Mouse (Mus musculus): ENCODE results near the gene 3110082I17Rik.

The 3110082I17Rik gene

GRCm38 (mm10) chr5:139332590-139333272 is 127.6 kb downstream of the 3110082I17Rik start:
- intact Hi-C loops (cut with DNase I): loop anchor here (2.0 kb wide), 1 partner anchor 22 kb away; no protein-coding TSS in a partner anchor

GRCm38 (mm10) chr5:139331742-139332141 is 128.6 kb downstream of the 3110082I17Rik start:
- intact Hi-C loops (cut with DNase I): loop anchor here (2.0 kb wide), 1 partner anchor 23 kb away; no protein-coding TSS in a partner anchor

DNA sequence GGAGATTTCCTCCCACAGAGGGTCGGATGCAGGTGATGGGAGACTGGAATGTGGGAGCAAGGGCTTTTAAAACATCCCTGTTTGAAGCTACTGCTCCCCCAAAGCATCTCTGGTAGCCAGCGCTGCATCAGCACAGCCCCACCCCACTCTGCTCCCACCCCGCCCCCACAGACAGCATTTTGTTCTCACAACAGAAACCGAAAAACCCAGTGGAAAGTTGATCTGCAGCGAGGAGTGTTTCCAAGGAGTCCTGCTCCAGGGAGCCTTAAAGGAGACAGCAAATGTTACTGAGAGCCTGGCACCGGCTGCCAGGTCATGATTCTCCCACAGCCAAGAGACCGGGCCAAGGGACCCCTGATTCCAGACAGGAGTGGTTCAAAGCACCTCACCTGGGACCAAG is 129.6 kb downstream of the 3110082I17Rik start:
- intact Hi-C loops (cut with DNase I): no loop called here

- intact Hi-C loops (cut with DNase I): loop anchor here (10.0 kb wide), 1 partner anchor 483 kb away; no protein-coding TSS in a partner anchor
Observed at GRCm38 (mm10) chr5:139327634-139328020, 132.7 kb downstream of the 3110082I17Rik start.

DNA sequence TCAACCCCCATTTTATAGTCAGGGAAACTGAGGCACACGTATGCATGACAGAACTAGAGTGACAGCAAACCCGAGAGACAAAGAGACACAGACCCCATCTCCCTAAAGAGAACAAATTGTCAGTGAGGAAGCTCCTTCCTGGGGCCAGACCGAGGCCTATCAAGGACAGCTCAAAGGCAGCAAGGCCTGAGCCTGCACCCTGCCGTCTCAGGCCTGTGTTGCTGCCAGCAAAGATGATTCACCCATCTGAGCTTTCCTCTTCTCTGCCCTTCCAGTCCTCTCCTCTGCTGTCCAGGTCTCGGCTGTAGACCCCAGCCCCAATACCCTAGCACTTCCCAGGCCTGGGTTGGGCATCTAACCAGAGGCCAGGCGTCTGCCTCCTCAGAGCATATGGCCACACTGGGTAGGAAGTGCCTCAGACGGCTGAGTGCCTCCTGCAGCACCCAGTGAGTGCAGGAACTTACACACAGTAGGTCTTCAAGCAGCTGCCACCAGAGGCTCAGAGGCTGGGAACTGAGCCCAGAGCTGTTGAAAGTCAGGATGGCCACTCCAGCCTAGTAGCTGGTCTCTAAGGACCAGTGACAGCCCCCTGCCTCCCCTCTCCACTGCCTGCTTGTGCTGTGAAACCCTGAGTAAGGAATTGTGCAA is 133.2 kb downstream of the 3110082I17Rik start:
- intact Hi-C loops (cut with DNase I): loop anchor here (10.0 kb wide), 1 partner anchor 482 kb away; no protein-coding TSS in a partner anchor

DNA sequence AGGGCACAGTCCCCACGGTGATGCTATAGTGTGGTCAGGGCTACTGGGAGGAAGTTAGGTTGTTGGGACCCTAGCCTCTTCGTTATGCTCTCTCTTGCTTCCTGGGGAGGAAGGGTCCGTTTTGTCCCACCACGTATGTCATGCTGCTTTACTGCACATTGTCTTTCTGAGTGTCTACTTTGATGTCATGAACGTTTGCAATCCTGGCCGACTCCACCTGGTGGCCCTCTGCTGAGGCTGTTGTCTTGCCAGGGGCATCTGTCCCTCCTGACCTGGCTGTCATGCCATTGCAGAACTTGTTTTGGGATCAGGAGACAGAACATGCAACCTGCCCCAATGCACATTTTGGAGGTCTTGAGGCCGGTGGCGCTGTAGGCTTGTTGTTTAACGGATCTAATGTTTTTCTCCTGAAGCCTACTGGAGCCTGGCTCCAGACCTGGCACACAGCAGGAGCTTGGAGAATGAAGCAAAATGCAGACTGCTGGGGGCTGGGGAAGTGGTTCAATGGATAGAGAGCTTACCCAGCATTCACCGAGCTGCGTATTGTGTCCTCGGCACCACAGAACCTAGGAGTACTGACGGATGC is 134.1 kb downstream of the 3110082I17Rik start:
- intact Hi-C loops (cut with DNase I): loop anchor here (10.0 kb wide), 1 partner anchor 481 kb away; no protein-coding TSS in a partner anchor

- intact Hi-C loops (cut with DNase I): loop anchor here (1.0 to 10.0 kb wide), 2 partner anchors 43 to 481 kb away; no protein-coding TSS in a partner anchor
Observed at GRCm38 (mm10) chr5:139325395-139325966, 134.8 kb downstream of the 3110082I17Rik start, which contains the start of gene Adap1. Gene Adap1, minus strand, starts transcription at chr5:139325622.

GRCm38 (mm10) chr5:139324691-139325394 is 135.5 kb downstream of the 3110082I17Rik start:
- intact Hi-C loops (cut with DNase I): loop anchor here (1.0 to 10.0 kb wide), 2 partner anchors 43 to 480 kb away; no protein-coding TSS in a partner anchor

GRCm38 (mm10) chr5:139324045-139324491 is 136.3 kb downstream of the 3110082I17Rik start:
- intact Hi-C loops (cut with DNase I): loop anchor here (10.0 kb wide), 1 partner anchor 479 kb away; no protein-coding TSS in a partner anchor

- intact Hi-C loops (cut with DNase I): loop anchor here (10.0 kb wide), 1 partner anchor 479 kb away; no protein-coding TSS in a partner anchor
Observed at GRCm38 (mm10) chr5:139323260-139323924, 136.9 kb downstream of the 3110082I17Rik start.

DNA sequence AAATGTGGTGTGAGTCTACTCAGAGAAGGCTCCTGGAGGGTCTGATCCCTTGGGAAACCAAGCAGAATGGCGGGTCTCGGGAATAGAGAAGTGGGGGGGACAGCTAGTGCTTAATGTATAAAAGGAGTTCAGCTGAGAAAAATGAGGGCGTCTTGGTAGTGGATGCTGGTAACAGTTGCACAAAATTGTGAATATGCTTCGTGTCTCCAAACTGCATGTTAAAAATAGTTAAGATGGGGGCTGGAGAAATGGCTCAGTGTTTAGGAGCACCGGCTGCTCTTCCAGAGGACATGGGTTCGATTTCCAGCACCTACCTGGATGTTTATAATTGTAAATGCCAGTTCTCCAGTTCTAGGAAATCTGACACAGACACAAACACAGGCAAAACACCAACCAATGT is 139.0 kb downstream of the 3110082I17Rik start:
- intact Hi-C loops (cut with DNase I): loop anchor here (10.0 kb wide), 1 partner anchor 477 kb away; no protein-coding TSS in a partner anchor

DNA sequence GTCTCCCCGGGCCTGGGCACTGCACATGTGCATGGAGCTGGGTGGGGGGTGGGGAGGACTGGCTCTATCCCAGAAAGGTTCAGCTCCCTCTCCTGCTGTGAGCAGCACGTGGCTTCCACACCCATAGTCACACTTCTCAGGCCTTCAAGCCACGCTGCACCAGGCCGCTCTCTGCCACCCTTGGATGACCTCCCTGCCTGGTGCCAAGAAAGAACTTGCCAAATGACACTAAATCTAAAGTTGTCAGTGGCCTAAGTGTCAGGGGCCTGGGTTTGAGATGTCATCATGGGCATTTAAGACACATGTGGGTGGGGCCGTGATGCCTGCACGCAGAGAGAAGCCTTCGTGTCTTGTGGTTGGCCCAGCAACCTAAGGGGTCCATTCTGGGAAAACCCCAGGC is 139.9 kb downstream of the 3110082I17Rik start:
- intact Hi-C loops (cut with DNase I): loop anchor here (10.0 kb wide), 1 partner anchor 476 kb away; no protein-coding TSS in a partner anchor

DNA sequence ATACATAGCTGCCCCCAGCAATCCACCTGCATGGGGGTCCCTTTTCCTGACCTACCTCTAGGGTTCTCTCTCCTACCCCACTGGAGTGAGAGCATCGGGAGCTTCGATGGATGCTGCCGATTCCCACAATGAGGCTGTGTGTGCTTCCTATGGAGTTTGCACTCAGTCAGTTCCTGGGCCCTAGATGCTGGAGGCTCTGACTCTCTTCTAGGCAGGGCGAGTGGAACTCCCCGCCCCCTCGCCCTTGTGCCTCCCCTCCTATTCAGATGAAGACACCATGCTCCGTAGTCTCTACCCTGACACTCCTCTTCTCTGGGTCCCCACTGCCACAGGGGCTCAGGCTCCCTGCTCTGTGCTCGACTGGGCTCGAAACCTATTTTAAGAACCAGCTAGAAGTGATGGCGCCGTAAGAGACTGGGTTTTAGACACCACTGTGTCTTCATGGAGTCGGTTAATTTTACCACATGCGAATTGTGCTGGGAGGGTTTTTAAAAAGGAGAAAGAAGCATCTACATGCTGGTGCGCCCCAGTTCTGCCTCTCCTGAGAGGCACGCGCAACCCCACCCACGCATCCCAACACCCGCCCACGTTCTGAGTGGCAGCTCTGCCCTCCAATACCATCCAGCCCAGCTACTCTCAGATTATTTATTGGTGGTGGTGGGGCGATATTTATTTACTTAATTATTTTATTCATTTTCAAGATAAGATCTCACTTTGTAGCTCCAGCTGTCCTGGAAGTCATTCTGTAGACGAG is 142.4 kb downstream of the 3110082I17Rik start:
- intact Hi-C loops (cut with DNase I): no loop called here

GRCm38 (mm10) chr5:139316982-139317675 is 143.2 kb downstream of the 3110082I17Rik start:
- intact Hi-C loops (cut with DNase I): no loop called here

- intact Hi-C loops (cut with DNase I): no loop called here
Observed at GRCm38 (mm10) chr5:139314941-139315642, 145.2 kb downstream of the 3110082I17Rik start.

DNA sequence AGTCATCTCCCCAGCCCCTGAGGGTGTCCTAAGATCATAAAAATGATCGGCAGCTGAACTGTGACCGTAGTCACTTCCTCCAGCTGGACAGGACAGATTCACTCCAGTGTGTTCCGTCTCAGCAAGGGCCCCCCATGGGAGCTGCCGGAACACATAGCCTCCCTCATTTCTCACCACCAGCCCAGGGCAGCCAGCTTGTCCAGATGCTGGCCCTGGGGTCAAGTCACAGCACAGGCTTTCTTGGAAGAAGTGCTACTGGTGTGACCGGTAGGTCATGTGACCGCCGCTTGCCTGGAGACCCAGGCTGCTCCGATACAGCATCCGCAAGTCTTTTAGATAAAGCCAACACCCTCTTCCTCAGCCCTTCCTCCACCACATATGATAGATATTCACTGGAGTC is 146.8 kb downstream of the 3110082I17Rik start:
- intact Hi-C loops (cut with DNase I): no loop called here

DNA sequence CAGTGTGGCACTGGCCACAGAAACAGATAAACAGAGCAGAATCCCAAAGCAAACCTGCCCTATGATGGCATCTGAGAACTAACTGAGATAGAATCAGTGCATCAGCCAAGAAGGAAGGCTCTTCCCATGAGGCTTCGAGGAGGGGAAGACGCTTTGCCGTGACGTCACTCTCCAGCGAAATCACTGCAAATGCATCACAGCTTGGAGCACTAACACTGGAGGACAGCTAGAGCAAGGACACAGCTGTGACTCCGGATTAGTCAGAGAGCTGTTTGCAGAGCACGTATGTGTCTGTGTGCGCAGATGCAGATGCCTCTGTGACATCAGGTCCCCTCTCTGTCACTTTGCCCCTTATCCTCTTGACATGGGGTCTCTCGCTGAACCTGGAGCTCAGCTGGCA is 148.5 kb downstream of the 3110082I17Rik start:
- intact Hi-C loops (cut with DNase I): no loop called here

DNA sequence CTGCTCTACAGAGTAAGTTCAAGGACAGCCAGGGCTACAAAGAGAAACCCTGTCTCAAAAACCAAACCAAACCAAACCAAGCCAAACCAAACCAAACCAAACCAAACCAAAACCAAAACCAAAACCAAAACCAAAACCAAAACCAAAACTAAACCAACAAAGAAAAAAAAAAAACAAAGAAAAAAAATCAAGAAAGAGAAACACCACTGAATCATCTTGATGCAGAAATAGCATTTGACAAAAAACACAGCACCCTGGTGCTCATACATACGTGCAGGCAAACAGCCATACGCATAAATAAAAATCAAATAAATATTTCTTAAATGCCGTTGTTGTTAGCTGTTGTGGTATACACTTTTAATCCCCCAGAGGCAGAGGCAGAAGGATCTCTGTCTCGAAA is 149.8 kb downstream of the 3110082I17Rik start:
- intact Hi-C loops (cut with DNase I): no loop called here
